Mouse (Mus musculus) kidney, postnatal 0 days (tissue): ENCODE data around the gene Serpina12. TPM values are rescaled to one million over a fixed set of nuclear protein-coding genes. Genes with fewer than 3 reads are reported as not detected.

ENCODE experiments used
- ATAC-seq: fragments of 200-750 bp; cut with Nextera tagmentation; replicated peaks from 2 replicates; pipeline ENCODE4 v1.8.0; 2017; ENCODE audit warnings: low read depth, moderate number of reproducible peaks, moderate TSS enrichment, moderate library complexity; ENCODE audit not compliant: low FRiP score
- DNase-seq: peaks from one replicate; pipeline ENCODE4 v3.0.0-alpha.2; 2016; ENCODE audit warnings: low spot score
- H3K27ac ChIP-seq: fragments of 300-500 bp; sonication (generic); 2 replicates; pipeline ENCODE4 v1.5.1; 2014; ENCODE audit warnings: mild to moderate bottlenecking
- H3K27me3 ChIP-seq: fragments of 300-500 bp; sonication (generic); 2 replicates; pipeline ENCODE4 v1.6.1; 2014; ENCODE audit warnings: low read length, mixed read lengths; ENCODE audit not compliant: insufficient read depth
- H3K36me3 ChIP-seq: fragments of 300-500 bp; sonication (generic); 2 replicates; pipeline ENCODE4 v1.6.1; 2014; ENCODE audit warnings: low read length, mixed read lengths; ENCODE audit not compliant: insufficient read depth
- H3K4me1 ChIP-seq: fragments of 300-500 bp; sonication (generic); replicated peaks from 2 replicates; pipeline ENCODE4 v1.6.1; 2014; ENCODE audit warnings: antibody characterized with exemption, low read length, mixed read lengths; ENCODE audit not compliant: insufficient read depth
- H3K4me2 ChIP-seq: fragments of 300-500 bp; sonication (generic); 2 replicates; pipeline ENCODE4 v1.6.1; 2014; ENCODE audit warnings: mild to moderate bottlenecking, low read length, moderate library complexity, mixed read lengths
- H3K4me3 ChIP-seq: fragments of 300-500 bp; sonication (generic); replicated peaks from 2 replicates; pipeline ENCODE4 v1.5.1; 2014; ENCODE audit warnings: low read depth, low read length
- H3K9ac ChIP-seq: fragments of 300-500 bp; sonication (generic); 2 replicates; pipeline ENCODE4 v1.6.1; 2014; ENCODE audit warnings: low read depth, low read length
- H3K9me3 ChIP-seq: fragments of 300-500 bp; sonication (generic); replicated peaks from 2 replicates; pipeline ENCODE4 v1.6.1; 2016; ENCODE audit warnings: low read length, inconsistent platforms, mixed read lengths
- CTCF ChIP-seq: IDR thresholded peaks from 2 replicates; pipeline ENCODE4 v1.5.1; 2016; ENCODE audit warnings: antibody characterized with exemption, low read depth, mild to moderate bottlenecking, moderate library complexity
- WGBS: fragments of 180-500 bp; shearing (Covaris S2); extraction: QIAGEN DNeasy Blood & Tissue Kit; methylation state at CpG from one replicate; pipeline ENCODE4 v1.1.7; 2014; 5-methylcytosine and 5-hydroxymethylcytosine counted together
- polyA plus RNA-seq: library from polyadenylated mRNA; unstranded; fragments of >200 nt; fragmentation: Nextera tagmentation; extraction: Ambion mirVana; gene quantifications from 2 replicates; pipeline ENCODE4 v1.2.1, GENCODE M21; 2015

Serpina12 gene
- polyA plus RNA-seq, 1 experiment from 2014 or later = not detected

GRCm38 (mm10) chr12:104000594-104000993, 43.6 kb downstream of the Serpina12 start:
- no peaks in the 10 kb centered on the region for H3K27me3 ChIP-seq
- no peak for TF ChIP-seq CTCF
- H3K4me2 ChIP-seq = no peak overlapping the region
- DNase-seq (no peak), ATAC-seq (no peak)
- H3K4me3 ChIP-seq = no peak overlapping the region
- H3K9ac ChIP-seq = no peak overlapping the region
- H3K4me1 ChIP-seq = 0 out of 2 replicates have a peak, but pooled peaks cover 3% of the 10 kb centered on the region
- H3K27ac ChIP-seq = no peak overlapping the region
- no peaks in the 10 kb centered on the region for H3K36me3 ChIP-seq
- 90% methylated on average over 3 of the region's 3 CpGs for WGBS
- no peaks in the 10 kb centered on the region; the same call in 1 of the 2 replicates for H3K9me3 ChIP-seq

GRCm38 (mm10) chr12:103999611-104000010, 44.6 kb downstream of the Serpina12 start:
- Histone ChIP-seq H3K4me1 (0 out of 2 replicates have a peak, but pooled peaks cover 3% of the 10 kb centered on the region), H3K36me3 (no peaks in the 10 kb centered on the region), H3K9ac (no peak overlapping the region), H3K4me3 (no peak overlapping the region), H3K27ac (no peak overlapping the region), H3K27me3 (no peaks in the 10 kb centered on the region), H3K4me2 (no peak overlapping the region), H3K9me3 (no peaks in the 10 kb centered on the region; the same call in 1 of the 2 replicates)
- 83% methylated on average over 8 of the region's 8 CpGs for WGBS
- no peak for TF ChIP-seq CTCF
- DNase-seq (no peak), ATAC-seq (no peak)

- DNase-seq (no peak), ATAC-seq (no peak)
- Histone ChIP-seq H3K27ac (no peak overlapping the region), H3K4me1 (no peaks in the 10 kb centered on the region), H3K36me3 (no peaks in the 10 kb centered on the region), H3K4me2 (no peak overlapping the region), H3K9me3 (no peaks in the 10 kb centered on the region), H3K9ac (no peak overlapping the region), H3K27me3 (no peaks in the 10 kb centered on the region), H3K4me3 (no peak overlapping the region)
- no peak for TF ChIP-seq CTCF
- WGBS = 55% methylated on average over 2 of the region's 2 CpGs
Observed at GRCm38 (mm10) chr12:103996513-103996912, 47.7 kb downstream of the Serpina12 start.

- Histone ChIP-seq H3K9ac (no peak overlapping the region), H3K27me3 (no peaks in the 10 kb centered on the region), H3K36me3 (no peaks in the 10 kb centered on the region), H3K4me1 (no peaks in the 10 kb centered on the region), H3K4me2 (no peak overlapping the region), H3K27ac (no peak overlapping the region), H3K4me3 (no peak overlapping the region), H3K9me3 (no peaks in the 10 kb centered on the region)
- ATAC-seq (0 out of 2 replicates have a peak, but pooled peaks have one; percentile 17), DNase-seq (peak; percentile 70)
- TF ChIP-seq CTCF = peak; percentile 85
- WGBS = 39% methylated on average over 5 of the region's 5 CpGs
Observed at GRCm38 (mm10) chr12:103995292-103996072, 48.8 kb downstream of the Serpina12 start.

GRCm38 (mm10) chr12:103992945-103993344, 51.3 kb downstream of the Serpina12 start:
- no peak for TF ChIP-seq CTCF
- Histone ChIP-seq H3K4me2 (no peak overlapping the region), H3K36me3 (no peaks in the 10 kb centered on the region), H3K4me3 (no peak overlapping the region), H3K9ac (no peak overlapping the region), H3K27me3 (no peaks in the 10 kb centered on the region), H3K27ac (no peak overlapping the region), H3K9me3 (no peaks in the 10 kb centered on the region), H3K4me1 (no peaks in the 10 kb centered on the region)
- no peak for DNase-seq
- WGBS = 74% methylated on average over 7 of the region's 7 CpGs
- no peak for ATAC-seq

- 88% methylated on average over 6 of the region's 6 CpGs for WGBS
- Histone ChIP-seq H3K4me3 (no peak within 1 kb of the TSS), H3K4me2 (no peak within 1 kb of the TSS), H3K27ac (no peak within 1 kb of the TSS), H3K9ac (no peak within 1 kb of the TSS), H3K27me3 (no peaks in the 10 kb centered on the region), H3K36me3 (no peaks in the 10 kb centered on the region), H3K9me3 (no peaks in the 10 kb centered on the region), H3K4me1 (no peaks in the 10 kb centered on the region)
- TF ChIP-seq CTCF = no peak
- DNase-seq = no peak
- no peak for ATAC-seq
Observed at GRCm38 (mm10) chr12:103989857-103990256, 54.4 kb downstream of the Serpina12 start, which contains the start of gene Serpina11. Serpina11 (minus strand) TSS chr12:103989957.

GRCm38 (mm10) chr12:103989514-103989767, 54.8 kb downstream of the Serpina12 start:
- H3K27me3 ChIP-seq = no peaks in the 10 kb centered on the region
- no peak for DNase-seq
- no peaks in the 10 kb centered on the region for H3K4me1 ChIP-seq
- no peak for TF ChIP-seq CTCF
- 50% methylated on average over 2 of the region's 2 CpGs for WGBS
- H3K36me3 ChIP-seq = no peaks in the 10 kb centered on the region
- ATAC-seq = no peak
- H3K4me2 ChIP-seq = no peak overlapping the region
- H3K9ac ChIP-seq = no peak overlapping the region
- H3K27ac ChIP-seq = no peak overlapping the region
- no peaks in the 10 kb centered on the region for H3K9me3 ChIP-seq
- no peak overlapping the region for H3K4me3 ChIP-seq
